Mouse (Mus musculus): ENCODE data around the gene Gm6034.
"Not testable (repeated sequence)": the region's sequence is repeated elsewhere in the genome, so short reads cannot be mapped to it uniquely, and the experiment has no call there.

Gm6034 gene

GRCm38 (mm10) chr17:36042610-36043169 lies at the start of gene Gm6034, which contains the start of gene H2-T22:
Gm6034 (plus strand) TSS chr17:36042961.
H2-T22 (minus strand) TSS chr17:36042747.
- peak; percentile 49 for DNase-seq

GRCm38 (mm10) chr17:35993675-35994074 lies 49.1 kb upstream of the Gm6034 start:
- peak; percentile 76 for DNase-seq

DNA sequence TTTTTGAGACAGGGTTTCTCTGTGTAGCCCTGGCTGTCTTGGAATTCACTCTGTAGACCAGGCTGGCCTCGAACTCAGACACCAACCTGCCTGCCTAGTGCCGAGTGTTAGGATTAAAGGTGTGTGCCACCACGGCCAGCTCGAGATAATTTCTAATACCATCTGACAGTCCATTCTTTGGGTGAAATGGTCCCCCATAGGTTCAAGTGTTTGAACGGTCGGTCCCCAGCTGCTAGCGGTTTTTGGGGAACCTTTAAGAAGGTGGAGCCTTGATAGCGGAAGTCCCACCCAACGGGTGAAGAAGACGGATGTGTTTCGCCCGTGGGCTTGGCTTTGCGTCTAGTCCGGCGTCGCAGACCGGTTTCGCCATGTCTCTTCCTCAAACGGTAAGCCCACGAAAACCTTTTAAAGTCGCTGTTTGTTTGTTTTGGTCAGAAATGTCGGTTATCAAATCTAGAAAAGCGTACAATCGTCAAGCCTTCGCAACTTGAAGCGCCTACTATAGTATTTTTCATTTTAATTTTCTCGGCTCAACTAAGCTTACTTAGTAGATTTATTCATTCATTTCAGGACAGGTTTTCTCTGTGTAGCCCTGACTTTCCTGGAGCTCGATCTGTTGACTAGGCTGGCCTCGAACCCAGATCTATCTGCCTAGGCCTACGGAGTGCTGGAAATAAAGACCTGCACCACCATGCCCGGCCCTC lies 48.4 kb upstream of the Gm6034 start:
- DNase-seq: peak; percentile 79

DNA sequence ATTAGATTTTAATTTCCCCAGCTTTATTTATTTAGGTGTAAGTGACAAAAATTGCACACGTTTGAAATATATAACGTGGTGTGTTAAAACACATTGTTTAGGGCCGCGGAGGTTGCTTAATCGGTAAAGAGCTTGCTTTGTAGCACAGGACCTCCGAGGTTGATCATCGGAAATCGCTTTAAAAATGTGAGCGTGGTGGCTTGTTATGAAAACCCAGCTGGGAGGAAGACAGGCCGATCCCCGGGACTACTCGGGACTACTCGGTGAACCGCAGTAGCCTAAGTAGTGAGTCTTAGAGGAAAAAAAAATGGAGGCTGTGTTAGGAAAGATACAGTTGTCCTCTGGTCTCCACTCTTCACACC lies 47.9 kb upstream of the Gm6034 start:
- no peak for DNase-seq

- DNase-seq: peak; percentile 87
These were observed 45.8 kb upstream of the Gm6034 start for GRCm38 (mm10) chr17:35996949-35997348.

DNA sequence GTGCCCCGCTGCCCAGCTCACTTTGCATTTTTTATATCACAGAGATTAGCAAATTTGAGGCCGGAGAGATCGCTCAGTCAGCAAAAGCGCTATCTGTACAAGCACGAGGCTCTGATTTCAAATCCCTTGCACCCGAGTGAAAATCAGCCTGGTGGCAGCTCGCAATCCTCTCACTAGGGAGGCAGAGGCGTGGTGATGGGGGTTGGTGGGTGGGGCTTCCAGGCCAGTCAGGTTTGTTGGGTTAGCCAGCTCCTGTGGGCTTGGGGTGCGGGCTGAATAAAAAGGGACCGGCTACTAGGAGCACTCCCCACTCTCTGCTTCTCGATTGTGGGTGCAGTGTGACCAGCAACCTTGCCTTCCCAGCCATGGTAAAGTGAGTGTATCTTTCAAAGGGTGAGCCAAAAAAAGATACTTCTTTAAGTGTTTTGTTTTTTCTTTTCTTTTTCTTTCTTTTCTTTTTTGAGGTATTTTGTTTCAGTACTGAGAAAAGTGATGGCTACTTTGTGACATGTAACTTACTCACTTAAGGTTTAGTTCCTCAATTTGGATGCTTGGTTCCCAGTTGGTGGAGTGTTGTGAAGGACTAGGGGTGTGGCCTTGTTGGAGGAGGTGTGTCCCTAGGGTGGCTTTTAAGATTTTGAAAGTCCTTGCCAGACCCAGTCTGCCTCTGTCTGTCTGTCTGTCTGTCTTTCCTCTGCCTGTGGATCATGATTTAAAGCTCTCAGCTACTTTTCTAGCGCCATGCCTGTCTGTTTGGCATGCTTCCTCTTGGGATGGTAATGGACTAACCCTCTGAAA lies 44.8 kb upstream of the Gm6034 start:
- DNase-seq: no peak

GRCm38 (mm10) chr17:35998545-35999305 lies 44.0 kb upstream of the Gm6034 start:
- no peak for DNase-seq

DNA sequence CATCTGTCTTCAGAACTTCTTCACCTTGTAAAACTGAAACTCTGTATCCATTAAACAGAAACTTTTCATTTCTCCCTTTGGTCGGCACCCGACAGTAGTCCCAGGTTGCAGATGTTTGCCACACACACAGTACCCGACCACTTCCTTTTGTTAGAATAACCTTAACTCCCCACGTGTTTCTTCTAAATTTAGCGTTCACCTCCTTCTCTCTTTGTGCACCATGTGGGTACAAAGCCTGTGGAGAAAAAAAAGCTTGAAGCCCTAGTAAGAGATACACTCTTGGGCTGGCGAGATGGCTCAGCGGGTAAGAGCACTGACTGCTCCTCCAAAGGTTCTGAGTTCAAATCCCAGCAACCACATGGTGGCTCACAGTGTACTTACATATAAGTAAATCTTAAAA lies 43.4 kb upstream of the Gm6034 start:
- DNase-seq: no peak

- DNase-seq: no peak
These were observed 42.4 kb upstream of the Gm6034 start for GRCm38 (mm10) chr17:36000349-36000748.

DNA sequence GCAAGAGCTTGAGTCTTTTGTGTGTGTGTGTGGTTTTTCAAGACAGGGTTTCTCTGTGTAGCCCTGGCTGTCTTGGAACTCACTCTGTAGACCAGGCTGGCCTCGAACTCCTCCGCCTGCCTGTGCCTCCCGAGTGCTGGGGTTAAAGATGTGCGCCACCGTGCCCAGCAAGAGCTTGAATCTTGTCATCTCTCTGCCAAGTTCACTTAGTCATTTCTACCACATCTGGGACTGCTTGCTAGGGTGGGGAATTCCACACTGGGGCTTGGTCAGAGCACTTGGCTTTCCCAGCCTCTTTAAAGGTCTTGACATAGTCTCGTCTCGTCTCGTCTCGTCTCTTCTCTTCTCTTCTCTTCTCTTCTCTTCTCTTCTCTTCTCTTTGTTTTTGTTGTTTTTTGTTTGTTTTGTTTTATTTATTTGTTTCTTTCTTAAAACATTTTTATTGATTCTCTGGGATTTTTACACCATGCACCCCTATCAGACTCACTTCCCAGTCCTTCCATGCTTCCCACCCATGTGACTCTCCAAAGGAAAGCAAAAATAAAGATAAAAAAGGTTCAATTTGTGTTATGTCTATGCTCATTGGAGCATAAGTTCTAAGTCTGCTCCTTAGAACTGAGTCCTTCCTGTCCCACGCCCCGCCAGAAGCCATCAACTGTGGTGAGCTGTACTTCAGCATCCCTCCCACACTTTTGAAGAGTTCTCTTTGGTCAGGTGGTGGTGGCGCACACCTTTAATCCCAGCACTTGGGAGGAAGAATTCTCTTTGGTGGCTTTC lies 41.5 kb upstream of the Gm6034 start:
- DNase-seq: no peak

DNA sequence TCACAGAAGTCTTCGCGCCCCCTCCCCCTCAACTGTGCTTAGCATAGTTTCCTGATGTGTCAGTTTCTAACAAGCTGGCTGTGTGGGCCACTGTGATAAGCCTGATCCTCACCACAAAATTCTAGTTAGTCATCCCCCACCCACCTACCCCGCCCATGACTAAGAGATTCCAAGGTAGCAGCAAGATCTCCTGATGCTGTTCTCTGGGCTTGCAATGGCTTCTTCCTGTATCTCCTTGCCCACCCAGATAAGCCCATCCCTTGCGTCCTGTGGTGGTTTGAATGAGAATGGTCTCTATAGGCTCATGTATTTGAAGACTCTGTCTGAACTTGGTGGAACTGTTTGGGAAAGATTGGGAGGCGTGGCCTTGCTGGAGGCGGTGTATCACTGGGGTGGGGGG lies 40.8 kb upstream of the Gm6034 start:
- DNase-seq: no peak

GRCm38 (mm10) chr17:36003331-36003730 lies 39.4 kb upstream of the Gm6034 start:
- no peak for DNase-seq

- not testable (repeated sequence) for DNase-seq
These were observed 38.4 kb upstream of the Gm6034 start for GRCm38 (mm10) chr17:36004409-36004808.

- DNase-seq: no peak
These were observed 27.8 kb upstream of the Gm6034 start for GRCm38 (mm10) chr17:36014977-36015376.

DNA sequence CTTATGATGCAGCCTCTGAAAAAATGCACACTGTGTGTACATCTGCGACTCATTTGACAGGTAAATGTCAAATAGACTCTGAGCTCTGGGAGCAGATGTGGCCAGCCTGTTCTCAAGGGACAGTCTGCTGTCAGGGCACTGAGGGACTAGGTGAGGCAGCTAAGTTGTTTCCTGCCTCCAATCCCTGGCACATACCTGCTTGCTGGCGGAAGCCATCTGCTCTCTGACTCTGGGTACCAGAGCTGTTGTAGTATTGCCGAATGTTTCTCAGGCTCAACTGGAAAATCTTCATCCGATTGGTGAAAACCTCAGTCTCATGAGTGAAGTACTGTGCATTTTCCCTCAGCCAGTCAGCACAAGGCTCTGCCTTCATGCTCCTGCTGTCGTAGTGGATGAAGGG lies 25.7 kb upstream of the Gm6034 start:
- no peak for DNase-seq

- DNase-seq: no peak
These were observed 23.8 kb upstream of the Gm6034 start for GRCm38 (mm10) chr17:36018979-36019378.

DNA sequence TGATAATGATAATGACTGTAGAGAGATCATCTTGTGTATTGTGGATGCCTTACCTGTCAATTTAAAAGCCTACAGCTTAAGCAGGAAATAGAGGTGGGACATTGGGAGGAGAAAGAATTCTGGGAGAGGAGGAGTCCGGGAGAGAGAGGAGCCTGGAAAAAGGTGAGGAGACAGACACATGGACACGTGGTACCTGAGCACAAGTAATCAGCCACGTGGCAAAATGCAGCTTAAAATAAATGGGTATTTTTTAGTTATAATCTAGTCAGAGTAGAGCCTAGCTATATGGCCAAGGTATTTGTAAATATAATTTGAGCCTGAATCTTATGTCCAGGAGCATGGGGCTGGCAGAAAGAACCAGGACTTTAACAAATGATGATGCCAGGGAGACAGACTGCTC lies 23.2 kb upstream of the Gm6034 start:
- DNase-seq: no peak

GRCm38 (mm10) chr17:36020191-36021073 lies 22.3 kb upstream of the Gm6034 start, which contains the start of gene H2-T24:
H2-T24 (minus strand) TSS chr17:36020560.
- peak; percentile 38 for DNase-seq

DNA sequence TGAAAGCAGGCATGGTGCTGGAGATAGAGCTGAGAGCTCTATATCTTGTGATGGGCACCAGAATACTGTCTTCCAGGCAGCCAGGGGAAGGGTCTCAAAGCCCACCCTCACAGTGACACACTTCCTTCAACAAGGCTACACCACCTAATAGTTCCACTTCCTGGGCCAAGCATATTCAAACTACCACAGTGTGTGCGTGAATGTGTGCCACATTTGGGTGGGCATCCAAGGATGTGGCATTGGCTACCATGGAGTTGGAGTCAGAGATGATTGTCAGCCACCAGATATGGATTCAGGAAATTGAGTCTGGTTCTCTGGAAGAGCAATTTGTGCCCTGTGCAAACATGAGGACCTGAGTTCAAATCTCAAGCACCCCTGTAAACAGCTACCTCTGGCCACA lies 21.5 kb upstream of the Gm6034 start:
- no peak for DNase-seq

GRCm38 (mm10) chr17:36022098-36022497 lies 20.7 kb upstream of the Gm6034 start:
- no peak for DNase-seq

DNA sequence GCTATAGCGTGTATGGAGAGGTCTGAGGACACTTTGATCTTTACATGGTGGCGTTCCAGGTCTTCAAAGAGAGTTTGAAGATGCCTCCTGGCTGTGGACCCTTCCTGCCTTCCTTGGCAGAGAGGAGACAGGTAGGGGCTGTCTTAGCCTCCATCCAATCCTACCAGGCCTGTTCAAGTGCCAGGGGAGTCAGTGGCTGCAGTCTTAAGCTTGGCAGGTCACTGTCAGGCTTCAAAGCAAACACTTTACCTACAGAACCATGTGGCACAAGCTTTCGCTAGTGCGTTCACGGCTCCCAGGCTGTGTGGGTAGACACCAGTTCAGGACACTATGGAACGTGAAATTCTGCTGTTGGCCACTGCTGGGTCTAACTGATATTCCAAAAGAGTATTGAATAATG lies 19.8 kb upstream of the Gm6034 start:
- DNase-seq: no peak
